Mouse (Mus musculus): ENCODE measurements around the gene Fes.

Fes gene

GRCm38 (mm10) chr7:80387633-80388543 lies at the start of gene Fes:
Gene Fes (minus strand): TSS chr7:80387946.
- in situ Hi-C loops (cut with MboI, MseI), result loop anchor here in 1 of 2 experiments (5.0 kb wide), 1 partner anchor 199 kb away; no protein-coding TSS in a partner anchor

GRCm38 (mm10) chr7:80436571-80436970 lies 48.8 kb upstream of the Fes start:
- in situ Hi-C loops (cut with MboI, MseI), result no loop called here

GRCm38 (mm10) chr7:80435594-80435993 lies 47.8 kb upstream of the Fes start:
- in situ Hi-C loops (cut with MboI, MseI), result no loop called here

GRCm38 (mm10) chr7:80429661-80430060 lies 41.9 kb upstream of the Fes start:
- in situ Hi-C loops (cut with MboI, MseI), result no loop called here

- in situ Hi-C loops (cut with MboI, MseI), result no loop called here
These were observed 40.0 kb upstream of the Fes start for GRCm38 (mm10) chr7:80427730-80428129.

GRCm38 (mm10) chr7:80426363-80426762 lies 38.6 kb upstream of the Fes start:
- in situ Hi-C loops (cut with MboI, MseI), result no loop called here

GRCm38 (mm10) chr7:80424722-80425121 lies 37.0 kb upstream of the Fes start:
- in situ Hi-C loops (cut with MboI, MseI), result no loop called here

- in situ Hi-C loops (cut with MboI, MseI), result no loop called here
These were observed 35.2 kb upstream of the Fes start for GRCm38 (mm10) chr7:80422759-80423480.

GRCm38 (mm10) chr7:80421576-80421975 lies 33.8 kb upstream of the Fes start:
- in situ Hi-C loops (cut with MboI, MseI), result no loop called here

- in situ Hi-C loops (cut with MboI, MseI), result no loop called here
These were observed 32.8 kb upstream of the Fes start for GRCm38 (mm10) chr7:80420586-80420985.

- in situ Hi-C loops (cut with MboI, MseI), result no loop called here
These were observed 31.5 kb upstream of the Fes start for GRCm38 (mm10) chr7:80419278-80419677.

- in situ Hi-C loops (cut with MboI, MseI), result no loop called here
These were observed 30.3 kb upstream of the Fes start for GRCm38 (mm10) chr7:80418036-80418435.

- in situ Hi-C loops (cut with MboI, MseI), result no loop called here
These were observed 29.9 kb upstream of the Fes start for GRCm38 (mm10) chr7:80417601-80418000.

GRCm38 (mm10) chr7:80416969-80417368 lies 29.2 kb upstream of the Fes start:
- in situ Hi-C loops (cut with MboI, MseI), result no loop called here

- in situ Hi-C loops (cut with MboI, MseI), result no loop called here
These were observed 26.6 kb upstream of the Fes start for GRCm38 (mm10) chr7:80414303-80414855.

GRCm38 (mm10) chr7:80413512-80414302 lies 26.0 kb upstream of the Fes start:
- in situ Hi-C loops (cut with MboI, MseI), result no loop called here

- in situ Hi-C loops (cut with MboI, MseI), result no loop called here
These were observed 25.0 kb upstream of the Fes start for GRCm38 (mm10) chr7:80412781-80413180.

- in situ Hi-C loops (cut with MboI, MseI), result no loop called here
These were observed 24.5 kb upstream of the Fes start for GRCm38 (mm10) chr7:80412279-80412678.

GRCm38 (mm10) chr7:80410380-80410779 lies 22.6 kb upstream of the Fes start:
- in situ Hi-C loops (cut with MboI, MseI), result no loop called here

GRCm38 (mm10) chr7:80407712-80408111 lies 20.0 kb upstream of the Fes start:
- in situ Hi-C loops (cut with MboI, MseI), result loop anchor here in 1 of 2 experiments (10.0 kb wide), 1 partner anchor 1543 kb away; no protein-coding TSS in a partner anchor

- in situ Hi-C loops (cut with MboI, MseI), result loop anchor here in 1 of 2 experiments (10.0 kb wide), 1 partner anchor 1541 kb away; no protein-coding TSS in a partner anchor
These were observed 18.4 kb upstream of the Fes start for GRCm38 (mm10) chr7:80406186-80406585.
